Mouse (Mus musculus) layer of hippocampus, postnatal 36 days (tissue): ENCODE data around the gene Timm23. TPM values are rescaled to one million over a fixed set of nuclear protein-coding genes. Genes with fewer than 3 reads are reported as not detected.
"Not testable (repeated sequence)": the region's sequence is repeated elsewhere in the genome, so short reads cannot be mapped to it uniquely, and the experiment has no call there.

ENCODE experiments used
- DNase-seq, 2 experiments: peaks; one replicate each; pipeline ENCODE4 v3.0.0; 2022
- total RNA-seq, 2 experiments: library from RNA; stranded (reverse); gene quantifications; 2 replicates each; pipeline ENCODE4 v1.2.3; 2021

Gene Timm23
- 10 to 100 TPM; 71.3 to 81.9 TPM for total RNA-seq

GRCm38 (mm10) chr14:32201791-32202451 lies at the start of gene Timm23, which contains the start of gene Parg:
Gene Timm23 (minus strand): TSS chr14:32201898.
Gene Parg (plus strand): TSS chr14:32201949.
- peak; percentile 90 to 91 for DNase-seq

- DNase-seq: no peak
Observed at GRCm38 (mm10) chr14:32249616-32250015, 47.9 kb upstream of the Timm23 start.

- no peak for DNase-seq
Observed at GRCm38 (mm10) chr14:32246019-32246418, 44.3 kb upstream of the Timm23 start.

- peak; percentile 24 to 31 for DNase-seq
Observed at GRCm38 (mm10) chr14:32242401-32242800, 40.7 kb upstream of the Timm23 start.

GRCm38 (mm10) chr14:32228996-32229395 lies 27.3 kb upstream of the Timm23 start:
- peak; percentile 16 to 37 for DNase-seq

- no peak for DNase-seq
Observed at GRCm38 (mm10) chr14:32226601-32227000, 24.9 kb upstream of the Timm23 start.

GRCm38 (mm10) chr14:32201354-32201753 lies 344 bp downstream of the Timm23 start:
- DNase-seq: no peak

- DNase-seq: not testable (repeated sequence)
Observed at GRCm38 (mm10) chr14:32193557-32193956, 8.1 kb downstream of the Timm23 start.

GRCm38 (mm10) chr14:32192437-32192836 lies 9.3 kb downstream of the Timm23 start:
- peak in 1 of 2 experiments; percentile 28 for DNase-seq

- no peak for DNase-seq
Observed at GRCm38 (mm10) chr14:32191926-32192325, 9.8 kb downstream of the Timm23 start.

GRCm38 (mm10) chr14:32190627-32191391 lies 10.9 kb downstream of the Timm23 start:
- no peak for DNase-seq

GRCm38 (mm10) chr14:32183846-32184245 lies 17.9 kb downstream of the Timm23 start:
- DNase-seq: no peak

- no peak for DNase-seq
Observed at GRCm38 (mm10) chr14:32180861-32181260, 20.8 kb downstream of the Timm23 start.

- no peak for DNase-seq
Observed at GRCm38 (mm10) chr14:32179393-32180195, 22.1 kb downstream of the Timm23 start.

GRCm38 (mm10) chr14:32176590-32176989 lies 25.1 kb downstream of the Timm23 start:
- not testable (repeated sequence) for DNase-seq

- DNase-seq: no peak
Observed at GRCm38 (mm10) chr14:32175310-32175709, 26.4 kb downstream of the Timm23 start.

GRCm38 (mm10) chr14:32170137-32170536 lies 31.6 kb downstream of the Timm23 start:
- DNase-seq: no peak

- no peak for DNase-seq
Observed at GRCm38 (mm10) chr14:32168653-32169231, 33.0 kb downstream of the Timm23 start.

GRCm38 (mm10) chr14:32167326-32167725 lies 34.4 kb downstream of the Timm23 start:
- no peak for DNase-seq

- no peak for DNase-seq
Observed at GRCm38 (mm10) chr14:32166840-32167239, 34.9 kb downstream of the Timm23 start.

- DNase-seq: no peak
Observed at GRCm38 (mm10) chr14:32166062-32166441, 35.6 kb downstream of the Timm23 start.

- DNase-seq: peak; percentile 26 to 30
Observed at GRCm38 (mm10) chr14:32165278-32166061, 36.2 kb downstream of the Timm23 start.
